In genomic region chr5:34186961-34187391, GRCm38 (mm10) we compare ENCODE assay signal across 8 mouse cellular contexts. TPM values are rescaled to one million over a fixed set of nuclear protein-coding genes. Genes with fewer than 3 reads are reported as not detected.
A peak's percentile ranks its signal among the peaks of the same experiment; 100 is the strongest.
DNase-seq lines count a peak whose midpoint lies in the region; ATAC-seq and TF ChIP-seq lines count a peak whose summit lies in the region.

No protein-coding gene starts in this region.

- H3K36me3 ChIP-seq in forebrain, postnatal 0 days (ENCODE audit: insufficient read depth), result peaks cover 8% of the 10 kb centered on the region; the same call in 1 of the 2 replicates
- H3K36me3 ChIP-seq in hindbrain, embryonic 15.5 days, result no peaks in the 10 kb centered on the region
- peaks cover 2% of the 10 kb centered on the region; the same call in 1 of the 2 replicates for H3K36me3 ChIP-seq in liver, adult 2 months (ENCODE audit: control insufficient read depth, insufficient read depth, low read length)
- H3K36me3 ChIP-seq in myocyte (ENCODE audit: control insufficient read depth, insufficient read depth), result no peaks in the 10 kb centered on the region

- no peaks in the 10 kb centered on the region for H3K9me3 ChIP-seq in forebrain, postnatal 0 days (ENCODE audit: low read length)
- no peaks in the 10 kb centered on the region for H3K9me3 ChIP-seq in hindbrain, embryonic 15.5 days

- H3K27ac ChIP-seq in brown adipose tissue, adult 24 weeks (replicated peaks; ENCODE audit: low read depth, low read length), result peak overlapping the region; percentile 67
- peak overlapping the region; percentile 88 for H3K27ac ChIP-seq in forebrain, postnatal 0 days (ENCODE audit: low read depth, low read length)
- H3K27ac ChIP-seq in hindbrain, embryonic 15.5 days (replicated peaks), result peak overlapping the region; percentile 90
- H3K27ac ChIP-seq in liver, adult 2 months (replicated peaks; ENCODE audit: insufficient read depth, low read depth, low read length), result peak overlapping the region; percentile 83

- H3ac ChIP-seq in myocyte (ENCODE audit: control insufficient read depth, insufficient read length), result peak overlapping the region; percentile 43

- peak; percentile 79 to 89 for DNase-seq in adrenal gland, adult (ENCODE audit: inconsistent age in 2 of 2, low spot score in 1 of 2)
- DNase-seq in adrenal gland, postnatal 4 days (ENCODE audit: low spot score in 2 of 2), result no peak
- peak; percentile 26 for DNase-seq in forebrain, postnatal 0 days
- DNase-seq in liver, adult 2 months (ENCODE audit: extremely low read depth, low read depth, low spot score), result peak; percentile 46
- peak; percentile 76 for DNase-seq in testis, postnatal 10 days (ENCODE audit: low spot score)

- peak overlapping the region; percentile 92 for H3K9ac ChIP-seq in forebrain, postnatal 0 days
- H3K9ac ChIP-seq in hindbrain, embryonic 15.5 days, result peak overlapping the region; percentile 73
- peak overlapping the region; percentile 84 for H3K9ac ChIP-seq in liver, adult 2 months (ENCODE audit: low read depth, low read length)

- ATAC-seq in forebrain, postnatal 0 days, result peak; percentile 6
- ATAC-seq in hindbrain, embryonic 15.5 days (ENCODE audit: low FRiP score, low read depth), result no peak

- no peak for TF ChIP-seq CTCF in forebrain, postnatal 0 days (IDR thresholded peaks at IDR 0.05; ENCODE audit: low read depth)
- TF ChIP-seq CTCF in liver, adult 2 months (IDR thresholded peaks at IDR 0.05; ENCODE audit: low read depth, low read length), result no peak

- H3K27me3 ChIP-seq in forebrain, postnatal 0 days (ENCODE audit: insufficient read depth, low read length), result no peaks in the 10 kb centered on the region
- H3K27me3 ChIP-seq in hindbrain, embryonic 15.5 days, result no peaks in the 10 kb centered on the region
- H3K27me3 ChIP-seq in liver, adult 2 months (ENCODE audit: control insufficient read depth, insufficient read depth, low read length), result no peaks in the 10 kb centered on the region
- no peaks in the 10 kb centered on the region for H3K27me3 ChIP-seq in myocyte (ENCODE audit: control insufficient read depth, insufficient read depth, insufficient read length)

- peaks cover 32% of the 10 kb centered on the region for H3K79me2 ChIP-seq in liver, adult 2 months (ENCODE audit: control insufficient read depth, insufficient read depth, low read length)
- no peaks in the 10 kb centered on the region for H3K79me2 ChIP-seq in myocyte (ENCODE audit: control insufficient read depth, insufficient read depth)

- H3K4me3 ChIP-seq in brown adipose tissue, adult 24 weeks (ENCODE audit: insufficient read depth, low read depth, low read length), result peak overlapping the region; percentile 95
- H3K4me3 ChIP-seq in forebrain, postnatal 0 days (ENCODE audit: low read depth, low read length), result peak overlapping the region; percentile 99
- peak overlapping the region; percentile 88 for H3K4me3 ChIP-seq in hindbrain, embryonic 15.5 days
- H3K4me3 ChIP-seq in liver, adult 2 months (ENCODE audit: insufficient read depth, low read depth, low read length), result peak overlapping the region; percentile 68
- peak overlapping the region; percentile 52 for H3K4me3 ChIP-seq in myocyte

- 0 out of 2 replicates have a peak, but pooled peaks have one; percentile 7 for TF ChIP-seq POLR2A in liver, adult 2 months (IDR thresholded peaks at IDR 0.05; ENCODE audit: extremely low read depth, insufficient read depth, low read length)
- TF ChIP-seq POLR2A in myocyte (IDR thresholded peaks at IDR 0.05; ENCODE audit: insufficient read length, low read depth), result no peak

- H3K4me2 ChIP-seq in forebrain, postnatal 0 days (ENCODE audit: low read depth), result peak overlapping the region; percentile 65
- peak overlapping the region; percentile 92 for H3K4me2 ChIP-seq in hindbrain, embryonic 15.5 days
- peak overlapping the region; percentile 96 for H3K4me2 ChIP-seq in myocyte (ENCODE audit: low read depth)

- peaks cover 59% of the 10 kb centered on the region for H3K4me1 ChIP-seq in brown adipose tissue, adult 24 weeks (ENCODE audit: control insufficient read depth, insufficient read depth, insufficient read length, low read length)
- H3K4me1 ChIP-seq in forebrain, postnatal 0 days (ENCODE audit: insufficient read depth), result peaks cover 31% of the 10 kb centered on the region
- peaks cover 54% of the 10 kb centered on the region for H3K4me1 ChIP-seq in hindbrain, embryonic 15.5 days (replicated peaks)
- peaks cover 26% of the 10 kb centered on the region for H3K4me1 ChIP-seq in liver, adult 2 months (ENCODE audit: control insufficient read depth, insufficient read depth, low read length)

- under 1% methylated on average over 42 of the region's 46 CpGs for WGBS in forebrain, postnatal 0 days
- WGBS in hindbrain, embryonic 15.5 days, result under 1% methylated on average over 43 of the region's 46 CpGs
- under 1% methylated on average over 46 of the region's 46 CpGs for WGBS in liver, adult 2 months

TF ChIP-seq in myocyte, 11 proteins besides CTCF, POLR2A, EP300 and RAD21:
- TF ChIP-seq MYOG (IDR thresholded peaks at IDR 0.05; ENCODE audit: control insufficient read depth in 1 of 3, insufficient read depth in 1 of 3, insufficient read length in 2 of 3, low read depth in 2 of 3) (no peak), MAX (IDR thresholded peaks at IDR 0.05; ENCODE audit: low read depth) (no peak), SRF (IDR thresholded peaks at IDR 0.05; ENCODE audit: control insufficient read depth, insufficient read length, low read depth) (no peak), REST (IDR thresholded peaks at IDR 0.05; ENCODE audit: insufficient read depth, insufficient read length) (no peak), USF1 (IDR thresholded peaks at IDR 0.05; ENCODE audit: low read depth) (no peak), TCF12 (IDR thresholded peaks at IDR 0.05; ENCODE audit: insufficient read depth, poor library complexity, severe bottlenecking) (no peak), MYOD1 (IDR thresholded peaks at IDR 0.05; ENCODE audit: control insufficient read depth in 1 of 3, insufficient read length in 2 of 3, low read depth in 2 of 3) (no peak), TCF3 (IDR thresholded peaks at IDR 0.05; ENCODE audit: insufficient read length, low read depth) (no peak), CEBPB (IDR thresholded peaks at IDR 0.05; ENCODE audit: insufficient read depth, poor library complexity, severe bottlenecking) (no peak), POLR2AphosphoS2 (IDR thresholded peaks at IDR 0.05; ENCODE audit: insufficient read length, low read depth) (no peak)

RNA-seq across cellular contexts. Expression of gene Mxd4, which starts 0.5 kb away (rescaled TPM):
- 100 to 1,000 TPM; 145 to 158 TPM for total RNA-seq in adrenal gland, postnatal 4 days (2021)
- polyA plus RNA-seq in brown adipose tissue, adult 24 weeks (2012; ENCODE audit: insufficient read depth, insufficient read length, missing spikeins), result 69.9 and 70.6 TPM in 2 replicates
- 75.9 and 88.9 TPM in 2 replicates for total RNA-seq in forebrain, postnatal 0 days (2014; rRNA removed)
- polyA plus RNA-seq in forebrain, postnatal 0 days (2015; fragmentation: Nextera tagmentation; extraction: Ambion mirVana), result 18.1 and 23.7 TPM in 2 replicates
- 33.5 and 34.2 TPM in 2 replicates for polyA plus RNA-seq in hindbrain, embryonic 15.5 days (2015; fragmentation: Nextera tagmentation; extraction: Ambion mirVana)
- total RNA-seq in liver, adult 2 months (2014; rRNA removed), result 43.6 and 53.5 TPM in 2 replicates
- 111 and 125 TPM in 2 replicates for polyA plus RNA-seq in liver, adult 2 months (2012; rRNA removed)
- polyA plus RNA-seq in myocyte (2012; fragmentation: generic; extraction: Trizol), result 26.4 TPM

RNA-seq across cellular contexts. Expression of gene Haus3, which starts 17.6 kb away (rescaled TPM):
- 10 to 100 TPM; 12.3 to 14.0 TPM for total RNA-seq in adrenal gland, postnatal 4 days (2021)
- 24.5 and 28.1 TPM in 2 replicates for polyA plus RNA-seq in brown adipose tissue, adult 24 weeks (2012; ENCODE audit: insufficient read depth, insufficient read length, missing spikeins)
- total RNA-seq in forebrain, postnatal 0 days (2014; rRNA removed), result 6.0 and 11.4 TPM in 2 replicates
- polyA plus RNA-seq in forebrain, postnatal 0 days (2015; fragmentation: Nextera tagmentation; extraction: Ambion mirVana), result 7.9 and 9.1 TPM in 2 replicates
- 13.5 and 14.5 TPM in 2 replicates for polyA plus RNA-seq in hindbrain, embryonic 15.5 days (2015; fragmentation: Nextera tagmentation; extraction: Ambion mirVana)
- 3.9 and 4.0 TPM in 2 replicates for total RNA-seq in liver, adult 2 months (2014; rRNA removed)
- 0.17 and 0.27 TPM in 2 replicates for polyA plus RNA-seq in liver, adult 2 months (2012; rRNA removed)
- polyA plus RNA-seq in myocyte (2012; fragmentation: generic; extraction: Trizol), result 3.0 TPM

RNA-seq across cellular contexts. Expression of gene Poln, which starts 17.7 kb away (rescaled TPM):
- total RNA-seq in adrenal gland, postnatal 4 days (2021), result 1 to 10 TPM; 1.4 to 3.4 TPM
- 137 and 175 TPM in 2 replicates for polyA plus RNA-seq in brown adipose tissue, adult 24 weeks (2012; ENCODE audit: insufficient read depth, insufficient read length, missing spikeins)
- 0.05 and 0.15 TPM in 2 replicates for total RNA-seq in forebrain, postnatal 0 days (2014; rRNA removed)
- polyA plus RNA-seq in forebrain, postnatal 0 days (2015; fragmentation: Nextera tagmentation; extraction: Ambion mirVana), result 0.13 and 0.48 TPM in 2 replicates
- 0.45 and 0.77 TPM in 2 replicates for polyA plus RNA-seq in hindbrain, embryonic 15.5 days (2015; fragmentation: Nextera tagmentation; extraction: Ambion mirVana)
- total RNA-seq in liver, adult 2 months (2014; rRNA removed), result 0.13 TPM in 1 of 2 replicates, not detected in the other
- polyA plus RNA-seq in liver, adult 2 months (2012; rRNA removed), result not detected in 2 replicates
- polyA plus RNA-seq in myocyte (2012; fragmentation: generic; extraction: Trizol), result 0.04 TPM

Comparison
In these comparisons a context has a peak if more than half of its experiments do, and no peak if none do; other contexts are left out.
1. DNase-seq: peak in adrenal gland, adult (2 of 2), forebrain, postnatal 0 days (single experiment), liver, adult 2 months (single experiment) and testis, postnatal 10 days (single experiment); none in adrenal gland, postnatal 4 days (0 of 2).
2. RNA of gene Poln, which starts 17.7 kb away (polyA plus RNA-seq): 137 to 175 TPM in brown adipose tissue, adult 24 weeks; 0.45 to 0.77 TPM in hindbrain, embryonic 15.5 days, 0.13 to 0.48 TPM in forebrain, postnatal 0 days, 0.04 TPM in myocyte (single experiment) and not detected in liver, adult 2 months; every median in the first group is over 10 times any median in the second.
3. Peak in every context shown above with its lines, with median percentiles within 50 percentile points of each other: H3K27ac ChIP-seq, H3K4me3 ChIP-seq, H3K4me2 ChIP-seq and H3K9ac ChIP-seq.